Mouse (Mus musculus) lung, embryonic 16.5 days (tissue): Measurements from ENCODE around the gene Lat2. TPM values are rescaled to one million over a fixed set of nuclear protein-coding genes. Genes with fewer than 3 reads are reported as not detected.

ENCODE experiments used
- ATAC-seq: fragments of 200-750 bp; cut with Nextera tagmentation; 2 replicates; pipeline ENCODE4 v1.8.0; 2017; ENCODE audit warnings: low read depth, mild to moderate bottlenecking, moderate library complexity
- H3K27ac ChIP-seq: fragments of 300-500 bp; sonication (generic); 2 replicates; pipeline ENCODE4 v1.5.1; 2014; ENCODE audit warnings: mild to moderate bottlenecking, control low read depth, low read length
- H3K27me3 ChIP-seq: fragments of 300-500 bp; sonication (generic); 2 replicates; pipeline ENCODE4 v1.6.1; 2014; ENCODE audit warnings: low read depth, low read length, mixed read lengths; ENCODE audit not compliant: control insufficient read depth, insufficient read depth
- H3K36me3 ChIP-seq: fragments of 300-500 bp; sonication (generic); 2 replicates; pipeline ENCODE4 v1.6.1; 2014; ENCODE audit warnings: low read length; ENCODE audit not compliant: control insufficient read depth, insufficient read depth
- H3K4me1 ChIP-seq: fragments of 300-500 bp; sonication (generic); replicated peaks from 2 replicates; pipeline ENCODE4 v1.6.1; 2014; ENCODE audit warnings: low read length, mixed read lengths; ENCODE audit not compliant: control insufficient read depth, insufficient read depth
- H3K4me2 ChIP-seq: fragments of 300-500 bp; sonication (generic); 2 replicates; pipeline ENCODE4 v1.6.1; 2014; ENCODE audit warnings: low read depth, low read length, control low read depth
- H3K4me3 ChIP-seq: fragments of 300-500 bp; sonication (generic); 2 replicates; pipeline ENCODE4 v1.5.1; 2014; ENCODE audit warnings: mild to moderate bottlenecking, low read length, control low read depth
- H3K9ac ChIP-seq: fragments of 300-500 bp; sonication (generic); 2 replicates; pipeline ENCODE4 v1.6.1; 2014; ENCODE audit warnings: low read length, control low read depth
- H3K9me3 ChIP-seq: fragments of 300-500 bp; sonication (generic); 2 replicates; pipeline ENCODE4 v1.6.1; 2016; ENCODE audit warnings: low read length; ENCODE audit not compliant: control insufficient read depth
- WGBS: fragments of 180-500 bp; shearing (Covaris S2); extraction: QIAGEN DNeasy Blood & Tissue Kit; methylation state at CpG from one replicate; pipeline ENCODE4 v1.1.7; 2014; 5-methylcytosine and 5-hydroxymethylcytosine counted together
- polyA plus RNA-seq: library from polyadenylated mRNA; unstranded; fragments of >200 nt; fragmentation: Nextera tagmentation; extraction: Ambion mirVana; gene quantifications from 2 replicates; pipeline ENCODE4 v1.2.1, GENCODE M21; 2015

Lat2 gene
- polyA plus RNA-seq, 1 experiment from 2014 or later: 1.8 TPM

GRCm38 (mm10) chr5:134620457-134620856 lies 5.6 kb upstream of the Lat2 start:
- Histone ChIP-seq H3K9ac (no peak overlapping the region), H3K4me2 (no peak overlapping the region)
- whole genome bisulfite sequencing: 86% methylated on average over 9 of the region's 9 CpGs

GRCm38 (mm10) chr5:134617071-134617470 lies 2.2 kb upstream of the Lat2 start:
- Histone ChIP-seq H3K4me3 (no peak overlapping the region), H3K9me3 (no peaks in the 10 kb centered on the region), H3K27ac (no peak overlapping the region), H3K27me3 (no peaks in the 10 kb centered on the region), H3K36me3 (peaks cover 40% of the 10 kb centered on the region), H3K9ac (no peak overlapping the region), H3K4me1 (no peaks in the 10 kb centered on the region), H3K4me2 (no peak overlapping the region)
- 56% methylated on average over 3 of the region's 3 CpGs for WGBS
- ATAC-seq: peak; percentile 23; the same call in 1 of the 2 replicates

More at GRCm38 (mm10) chr5:134620457-134620856, 5.6 kb upstream of the Lat2 start:
- no peak overlapping the region for H3K27ac ChIP-seq
- no peak for ATAC-seq
- H3K36me3 ChIP-seq: peaks cover 65% of the 10 kb centered on the region
- H3K4me1 ChIP-seq: no peaks in the 10 kb centered on the region
- H3K9me3 ChIP-seq: no peaks in the 10 kb centered on the region
- H3K27me3 ChIP-seq: no peaks in the 10 kb centered on the region
- no peak overlapping the region for H3K4me3 ChIP-seq

GRCm38 (mm10) chr5:134615780-134616179 lies 955 bp upstream of the Lat2 start:
- H3K27ac ChIP-seq: no peak overlapping the region
- no peak for ATAC-seq
- 54% methylated on average over 4 of the region's 4 CpGs for WGBS

GRCm38 (mm10) chr5:134615380-134615779 lies 555 bp upstream of the Lat2 start:
- no peak overlapping the region for H3K4me2 ChIP-seq
- no peaks in the 10 kb centered on the region for H3K9me3 ChIP-seq
- no peaks in the 10 kb centered on the region for H3K27me3 ChIP-seq
- no peaks in the 10 kb centered on the region for H3K4me1 ChIP-seq
- no peak overlapping the region for H3K4me3 ChIP-seq
- WGBS: 70% methylated on average over 8 of the region's 8 CpGs
- no peak overlapping the region for H3K9ac ChIP-seq
- H3K36me3 ChIP-seq: peaks cover 23% of the 10 kb centered on the region
- no peak for ATAC-seq
- no peak overlapping the region for H3K27ac ChIP-seq

More at GRCm38 (mm10) chr5:134615780-134616179, 955 bp upstream of the Lat2 start:
- no peak overlapping the region for H3K4me2 ChIP-seq
- no peaks in the 10 kb centered on the region for H3K27me3 ChIP-seq
- H3K9ac ChIP-seq: no peak overlapping the region
- no peaks in the 10 kb centered on the region for H3K9me3 ChIP-seq
- no peaks in the 10 kb centered on the region for H3K4me1 ChIP-seq
- peaks cover 27% of the 10 kb centered on the region for H3K36me3 ChIP-seq
- no peak overlapping the region for H3K4me3 ChIP-seq

GRCm38 (mm10) chr5:134614296-134614695 lies 529 bp downstream of the Lat2 start:
- H3K9me3 ChIP-seq: no peaks in the 10 kb centered on the region
- no peak for ATAC-seq
- H3K36me3 ChIP-seq: peaks cover 14% of the 10 kb centered on the region
- H3K27me3 ChIP-seq: no peaks in the 10 kb centered on the region
- no peak overlapping the region for H3K4me3 ChIP-seq
- 80% methylated on average over 8 of the region's 8 CpGs for WGBS
- H3K4me1 ChIP-seq: no peaks in the 10 kb centered on the region
- H3K27ac ChIP-seq: no peak overlapping the region
- H3K9ac ChIP-seq: no peak overlapping the region
- H3K4me2 ChIP-seq: no peak overlapping the region

GRCm38 (mm10) chr5:134613727-134614126 lies 1.1 kb downstream of the Lat2 start:
- no peak overlapping the region for H3K9ac ChIP-seq
- H3K36me3 ChIP-seq: peaks cover 8% of the 10 kb centered on the region
- H3K9me3 ChIP-seq: no peaks in the 10 kb centered on the region
- H3K4me2 ChIP-seq: no peak overlapping the region
- H3K27ac ChIP-seq: no peak overlapping the region
- no peaks in the 10 kb centered on the region for H3K27me3 ChIP-seq
- H3K4me3 ChIP-seq: no peak overlapping the region
- 72% methylated on average over 9 of the region's 9 CpGs for WGBS
- ATAC-seq: no peak
- no peaks in the 10 kb centered on the region for H3K4me1 ChIP-seq

- H3K4me2 ChIP-seq: no peak overlapping the region
- no peaks in the 10 kb centered on the region for H3K9me3 ChIP-seq
- no peak overlapping the region for H3K4me3 ChIP-seq
- H3K36me3 ChIP-seq: no peaks in the 10 kb centered on the region
- H3K27me3 ChIP-seq: no peaks in the 10 kb centered on the region
- no peak overlapping the region; the same call in 1 of the 2 replicates for H3K9ac ChIP-seq
- 44% methylated on average over 8 of the region's 8 CpGs for WGBS
- no peak overlapping the region for H3K27ac ChIP-seq
- H3K4me1 ChIP-seq: no peaks in the 10 kb centered on the region
- ATAC-seq: no peak
These were observed 2.9 kb downstream of the Lat2 start for GRCm38 (mm10) chr5:134611810-134612521.

- ATAC-seq: no peak
- no peak overlapping the region for H3K9ac ChIP-seq
- H3K27ac ChIP-seq: no peak overlapping the region
- no peaks in the 10 kb centered on the region for H3K9me3 ChIP-seq
- H3K4me3 ChIP-seq: no peak overlapping the region
- H3K27me3 ChIP-seq: no peaks in the 10 kb centered on the region
- H3K36me3 ChIP-seq: no peaks in the 10 kb centered on the region
- no peak overlapping the region for H3K4me2 ChIP-seq
- WGBS: 85% methylated on average over 12 of the region's 12 CpGs
- no peaks in the 10 kb centered on the region for H3K4me1 ChIP-seq
These were observed 4.7 kb downstream of the Lat2 start for GRCm38 (mm10) chr5:134609916-134610643.

- Histone ChIP-seq H3K4me1 (no peaks in the 10 kb centered on the region), H3K9me3 (no peaks in the 10 kb centered on the region), H3K4me3 (no peak overlapping the region), H3K27me3 (no peaks in the 10 kb centered on the region), H3K27ac (no peak overlapping the region), H3K4me2 (no peak overlapping the region), H3K36me3 (no peaks in the 10 kb centered on the region), H3K9ac (no peak overlapping the region)
- peak; percentile 64 for ATAC-seq
- WGBS: 51% methylated on average over 5 of the region's 5 CpGs
These were observed 7.7 kb downstream of the Lat2 start for GRCm38 (mm10) chr5:134607121-134607520.
